In the genomic region with DNA sequence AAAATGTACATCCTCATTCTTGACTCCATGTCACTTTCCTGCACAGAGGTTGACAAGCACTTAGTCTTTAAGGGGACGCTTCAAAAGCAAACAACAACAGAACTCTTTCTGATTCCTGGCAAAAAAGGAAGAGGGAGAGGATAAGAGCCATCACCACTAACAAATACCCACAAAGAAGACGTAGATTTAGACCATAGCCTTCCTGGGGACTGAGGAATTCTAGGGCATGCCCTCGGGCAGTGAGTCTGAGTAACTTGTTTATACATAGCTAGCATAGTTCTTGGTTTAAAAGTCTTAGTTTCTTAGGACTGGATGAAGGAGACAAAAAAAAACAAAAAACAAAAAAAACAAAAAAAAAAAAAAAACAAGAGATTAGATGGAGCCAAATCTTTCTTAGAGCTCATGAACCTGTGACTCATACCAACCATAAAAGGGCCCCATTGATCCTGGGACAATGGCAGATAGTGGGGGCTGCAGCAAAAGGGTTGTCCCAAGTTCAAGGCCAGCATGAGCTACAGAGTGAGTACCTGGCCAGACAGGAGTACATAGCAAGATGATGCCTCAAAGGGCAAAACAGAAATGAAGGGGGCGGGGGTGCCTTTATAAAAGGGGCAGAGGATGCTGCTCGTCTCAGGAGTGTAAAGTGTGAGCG, we compare ENCODE assay signal across 24 mouse cellular contexts. TPM values are rescaled to one million over a fixed set of nuclear protein-coding genes. Genes with fewer than 3 reads are reported as not detected.
DNase-seq lines count a peak whose midpoint lies in the region; ATAC-seq and TF ChIP-seq lines count a peak whose summit lies in the region.
"Had no signal": no experiment of that assay in that cellular context is flagged by ENCODE, and none has a peak within 500 bp of the region (broad histone marks: within the 10 kb centered on the region; RNA-seq: fewer than 3 reads in every experiment).

No protein-coding gene starts in this region.

- intact Hi-C loops in heart, adult 2 months (cut with DNase I) = loop anchor here (5.0 kb wide), 1 partner anchor 47 kb away; no protein-coding TSS in a partner anchor

- 51% methylated on average over 6 of the region's 6 CpGs for WGBS in heart, adult 2 months
- 73% methylated on average over 6 of the region's 6 CpGs for WGBS in kidney, embryonic 15.5 days
- 47% methylated on average over 6 of the region's 6 CpGs for WGBS in small intestine, adult 2 months

- 0 out of 2 replicates have a peak overlapping the region, but pooled peaks have one; percentile 42 for H3K9ac ChIP-seq in heart, adult 2 months (ENCODE audit: low read depth, low read length)
- no peak overlapping the region for H3K9ac ChIP-seq in kidney, embryonic 15.5 days
- H3K9ac ChIP-seq: hindbrain, embryonic 13.5 days; liver, embryonic 13.5 days; midbrain, embryonic 15.5 days had no signal

- H3K27ac ChIP-seq in heart, adult 2 months = peak overlapping the region; percentile 65
- H3K27ac ChIP-seq in kidney, embryonic 15.5 days = 0 out of 2 replicates have a peak overlapping the region, but pooled peaks have one; percentile 14
- peak overlapping the region; percentile 80 for H3K27ac ChIP-seq in small intestine, adult 2 months (ENCODE audit: insufficient read depth, low read depth, low read length)
- H3K27ac ChIP-seq: hindbrain, embryonic 13.5 days; liver, embryonic 13.5 days; midbrain, embryonic 15.5 days had no signal

- no peaks in the 10 kb centered on the region for H3K79me2 ChIP-seq in heart, adult 2 months (replicated peaks; ENCODE audit: control insufficient read depth, insufficient read depth, low read length)

- H3K27me3 ChIP-seq in heart, adult 2 months (ENCODE audit: control insufficient read depth, insufficient read depth, low read length) = no peaks in the 10 kb centered on the region
- no peaks in the 10 kb centered on the region for H3K27me3 ChIP-seq in kidney, embryonic 15.5 days
- H3K27me3 ChIP-seq in small intestine, adult 2 months (ENCODE audit: control insufficient read depth, insufficient read depth, low read length) = no peaks in the 10 kb centered on the region
- H3K27me3 ChIP-seq: hindbrain, embryonic 13.5 days; midbrain, embryonic 15.5 days had no signal

- no peaks in the 10 kb centered on the region for H3K36me3 ChIP-seq in heart, adult 2 months (ENCODE audit: control insufficient read depth, insufficient read depth, low read length)
- no peaks in the 10 kb centered on the region for H3K36me3 ChIP-seq in kidney, embryonic 15.5 days
- no peaks in the 10 kb centered on the region for H3K36me3 ChIP-seq in small intestine, adult 2 months (ENCODE audit: control insufficient read depth, insufficient read depth, low read length)
- H3K36me3 ChIP-seq: hindbrain, embryonic 13.5 days; liver, embryonic 13.5 days; midbrain, embryonic 15.5 days had no signal

- no peak overlapping the region for H3K4me3 ChIP-seq in heart, adult 2 months
- H3K4me3 ChIP-seq in kidney, embryonic 15.5 days (replicated peaks) = no peak overlapping the region
- no peak overlapping the region for H3K4me3 ChIP-seq in small intestine, adult 2 months (ENCODE audit: low read depth, low read length)
- H3K4me3 ChIP-seq: hindbrain, embryonic 13.5 days; liver, embryonic 13.5 days; midbrain, embryonic 15.5 days had no signal

- H3K4me2 ChIP-seq in kidney, embryonic 15.5 days = no peak overlapping the region
- H3K4me2 ChIP-seq: hindbrain, embryonic 13.5 days; liver, embryonic 13.5 days; midbrain, embryonic 15.5 days had no signal

- no peak for TF ChIP-seq EP300 in heart, adult 2 months (IDR thresholded peaks at IDR 0.05; ENCODE audit: insufficient read depth, low read depth, low read length)

- ATAC-seq in kidney, embryonic 15.5 days (replicated peaks; ENCODE audit: low FRiP score) = no peak
- ATAC-seq: forebrain, embryonic 16.5 days; midbrain, embryonic 15.5 days had no signal

- H3K4me1 ChIP-seq in heart, adult 2 months (ENCODE audit: control insufficient read depth, insufficient read depth, low read length) = peaks cover 6% of the 10 kb centered on the region
- H3K4me1 ChIP-seq in kidney, embryonic 15.5 days = peaks cover 11% of the 10 kb centered on the region
- H3K4me1 ChIP-seq in small intestine, adult 2 months (ENCODE audit: control insufficient read depth, insufficient read depth, insufficient read length, low read length) = peaks cover 10% of the 10 kb centered on the region
- H3K4me1 ChIP-seq: midbrain, embryonic 15.5 days had no signal

- DNase-seq in heart, adult 2 months = no peak
- DNase-seq in heart, adult 8-10 months (ENCODE audit: low spot score) = no peak
- no peak for DNase-seq in kidney, adult 9 months
- peak; percentile 13 for DNase-seq in adipocyte (ENCODE audit: low spot score)
- no peak for DNase-seq in layer of hippocampus, postnatal 36 days
- no peak for DNase-seq in left cerebral cortex, adult 9 months (ENCODE audit: low spot score in 2 of 2)
- DNase-seq: cerebellum, adult 9-11 months; embryo, embryonic 11 days; liver, embryonic 13.5 days had no signal

- no peak for TF ChIP-seq CTCF in heart, adult 2 months (IDR thresholded peaks at IDR 0.05)
- TF ChIP-seq CTCF in small intestine, adult 2 months (IDR thresholded peaks at IDR 0.05; ENCODE audit: extremely low read depth, insufficient read length, insufficient replicate concordance, low read depth, low read length) = no peak

- no peak for TF ChIP-seq POLR2A in heart, adult 2 months (IDR thresholded peaks at IDR 0.05; ENCODE audit: insufficient read depth, low read depth, low read length)
- TF ChIP-seq POLR2A in small intestine, adult 2 months (IDR thresholded peaks at IDR 0.05; ENCODE audit: low read depth, low read length) = no peak

- no peaks in the 10 kb centered on the region for H3K9me3 ChIP-seq in kidney, embryonic 15.5 days (replicated peaks)
- H3K9me3 ChIP-seq: hindbrain, embryonic 13.5 days; liver, embryonic 13.5 days; midbrain, embryonic 15.5 days had no signal

RNA-seq across cellular contexts. Expression of a gene that starts 9.6 kb away (rescaled TPM):
- 1 to 10 TPM; 5.8 to 5.9 TPM for total RNA-seq in heart, adult 2 months (2021)
- polyA plus RNA-seq in heart, adult 2 months (2012; rRNA removed) = 3.2 and 6.7 TPM in 2 replicates
- total RNA-seq in heart, adult 8-10 months (2022) = 1 to 10 TPM; 7.1 to 8.0 (median 7.4) TPM
- polyA plus RNA-seq in kidney, embryonic 15.5 days (2015; fragmentation: Nextera tagmentation; extraction: Ambion mirVana) = 0.30 and 0.44 TPM in 2 replicates
- polyA plus RNA-seq in small intestine, adult 2 months (2012; rRNA removed) = 0.08 TPM in 1 of 2 replicates, not detected in the other
- total RNA-seq in layer of hippocampus, postnatal 36 days (2021) = 1 to 10 TPM; 2.1 to 2.2 TPM
- polyA plus RNA-seq: forebrain, embryonic 16.5 days had no signal

RNA-seq across cellular contexts. Expression of a gene that starts 23.3 kb away (rescaled TPM):
- total RNA-seq in heart, adult 2 months (2021) = not detected
- not detected in 2 replicates for polyA plus RNA-seq in heart, adult 2 months (2012; rRNA removed)
- not detected for total RNA-seq in heart, adult 8-10 months (2022)
- polyA plus RNA-seq in kidney, embryonic 15.5 days (2015; fragmentation: Nextera tagmentation; extraction: Ambion mirVana) = not detected in 2 replicates
- polyA plus RNA-seq in small intestine, adult 2 months (2012; rRNA removed) = not detected in 2 replicates
- not detected for total RNA-seq in layer of hippocampus, postnatal 36 days (2021)
- total RNA-seq: adrenal gland, postnatal 14 days; gastrocnemius, adult 8-10 months; layer of hippocampus, postnatal 25 days had no signal
- polyA plus RNA-seq: C2C12; forebrain, embryonic 16.5 days; hindbrain, embryonic 13.5 days; kidney, adult 2 months; large intestine, adult 2 months; limb, embryonic 11.5 days; liver, embryonic 13.5 days; lung, embryonic 16.5 days; midbrain, embryonic 15.5 days; neural tube, embryonic 11.5 days; urinary bladder, adult 2 months had no signal

RNA-seq across cellular contexts. Expression of a gene that starts 45.1 kb away (rescaled TPM):
- 100 to 1,000 TPM in 1 of 2 experiments, 10 to 100 TPM in 1; 80.3 to 100 TPM for total RNA-seq in heart, adult 2 months (2021)
- 168 and 181 TPM in 2 replicates for polyA plus RNA-seq in heart, adult 2 months (2012; rRNA removed)
- 100 to 1,000 TPM in 3 of 4 experiments, 10 to 100 TPM in 1; 87.9 to 107 (median 103) TPM for total RNA-seq in heart, adult 8-10 months (2022)
- polyA plus RNA-seq in kidney, embryonic 15.5 days (2015; fragmentation: Nextera tagmentation; extraction: Ambion mirVana) = 114 and 121 TPM in 2 replicates
- polyA plus RNA-seq in small intestine, adult 2 months (2012; rRNA removed) = 134 and 169 TPM in 2 replicates
- 10 to 100 TPM; 64.9 to 67.7 TPM for total RNA-seq in layer of hippocampus, postnatal 36 days (2021)

RNA-seq across cellular contexts. Expression of a gene that starts 49.4 kb away (rescaled TPM):
- total RNA-seq in heart, adult 2 months (2021) = 100 to 1,000 TPM; 148 to 208 TPM
- 266 and 368 TPM in 2 replicates for polyA plus RNA-seq in heart, adult 2 months (2012; rRNA removed)
- total RNA-seq in heart, adult 8-10 months (2022) = 100 to 1,000 TPM; 159 to 208 (median 180) TPM
- not detected in 2 replicates for polyA plus RNA-seq in kidney, embryonic 15.5 days (2015; fragmentation: Nextera tagmentation; extraction: Ambion mirVana)
- not detected in 2 replicates for polyA plus RNA-seq in small intestine, adult 2 months (2012; rRNA removed)
- total RNA-seq in layer of hippocampus, postnatal 36 days (2021) = under 1 TPM in 1 of 2 experiments, not detected in 1; 0.25 TPM
- total RNA-seq: adrenal gland, postnatal 14 days had no signal
- polyA plus RNA-seq: C2C12; forebrain, embryonic 16.5 days; hindbrain, embryonic 13.5 days; liver, embryonic 13.5 days; midbrain, embryonic 15.5 days; neural tube, embryonic 11.5 days had no signal

Comparison
In these comparisons a context has a peak if more than half of its experiments do, and no peak if none do; other contexts are left out.
1. H3K27ac ChIP-seq: peak in every context shown above with its lines; median percentile 80 in small intestine, adult 2 months; 65 in heart, adult 2 months; 14 in kidney, embryonic 15.5 days.